Mouse (Mus musculus) skeletal muscle tissue, adult 2 months (tissue): ENCODE results near the gene Spon1.

Experiments used
- DNase-seq: peaks from one replicate; pipeline ENCODE4 v3.0.0-alpha.2; 2012; ENCODE audit warnings: low read depth, low spot score

Gene Spon1

DNA sequence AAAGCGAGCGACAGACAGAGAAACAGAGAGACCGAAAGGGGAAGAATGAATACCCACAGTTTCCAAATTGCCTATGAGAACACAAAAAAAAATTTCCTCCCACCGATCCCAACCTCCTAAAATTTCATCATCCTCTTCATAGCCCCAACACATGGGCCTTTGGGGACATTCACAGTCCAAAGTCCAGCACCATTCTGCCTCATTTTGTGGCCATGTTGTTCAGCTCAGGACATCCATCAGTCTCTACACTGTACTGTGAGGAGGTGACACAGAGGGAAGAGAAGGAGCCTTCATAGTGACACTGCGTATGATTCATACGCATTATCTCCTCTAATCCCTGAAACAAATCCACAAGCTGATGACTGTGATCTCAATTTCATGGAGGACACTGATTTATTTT lies 12.7 kb downstream of the Spon1 start:
- DNase-seq, result no peak

DNA sequence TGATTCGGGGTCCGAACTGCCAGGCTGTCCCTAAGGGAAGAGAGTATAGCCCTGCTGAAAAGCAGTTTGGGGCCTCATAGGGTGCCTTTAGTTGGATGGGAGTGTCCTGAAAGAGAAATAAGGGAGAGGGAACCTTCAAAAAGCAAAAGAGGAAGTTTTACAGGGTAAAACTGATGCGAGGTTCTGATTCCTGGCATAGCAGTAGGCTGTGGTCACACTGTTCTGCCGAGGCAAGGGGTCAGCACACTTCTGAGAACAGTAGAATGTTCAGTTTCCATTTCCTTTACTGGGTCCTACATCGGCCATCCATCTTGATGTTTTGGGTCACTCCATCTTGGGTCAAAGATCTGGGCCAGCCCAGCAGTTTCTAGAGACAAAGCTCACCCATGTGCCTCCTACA lies 14.5 kb downstream of the Spon1 start:
- DNase-seq, result no peak

DNA sequence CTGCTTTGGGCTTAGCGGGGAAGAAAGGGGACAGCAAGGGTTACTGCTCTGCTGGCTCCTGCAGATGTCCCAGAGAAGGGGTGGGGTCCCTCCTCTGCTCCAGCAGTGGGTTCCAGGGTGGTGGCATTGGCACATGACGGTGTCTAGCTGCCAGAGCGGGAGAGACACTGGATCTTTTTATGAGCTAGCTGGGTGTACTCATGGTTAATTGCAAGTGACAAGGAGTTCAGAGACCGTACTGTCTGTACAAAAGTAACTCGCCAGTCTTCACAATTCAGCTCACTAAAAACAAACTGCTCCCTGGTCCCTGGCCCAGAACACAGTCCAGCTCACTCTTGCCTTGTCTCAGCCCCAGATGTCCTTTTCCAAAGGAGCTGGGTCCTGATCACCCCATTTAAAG lies 26.2 kb downstream of the Spon1 start:
- no peak for DNase-seq

DNA sequence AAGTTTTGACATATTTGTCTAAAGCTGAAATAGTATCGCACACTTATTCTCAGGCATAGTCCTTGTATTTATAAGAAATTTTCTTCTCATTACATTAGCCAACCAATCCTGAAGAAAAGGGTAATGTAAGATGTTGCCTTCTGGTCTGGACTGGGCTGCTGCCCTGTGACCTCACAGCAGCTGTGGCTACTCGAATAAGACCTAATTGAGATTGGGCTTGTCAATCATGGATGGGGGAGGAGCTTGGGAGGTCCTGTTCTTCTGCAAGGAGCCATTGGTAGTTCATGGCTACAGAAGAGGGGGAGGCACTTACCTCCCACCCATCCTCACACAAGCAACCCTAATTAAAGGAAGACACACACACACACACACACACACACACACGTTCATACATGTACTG lies 27.1 kb downstream of the Spon1 start:
- no peak for DNase-seq

DNA sequence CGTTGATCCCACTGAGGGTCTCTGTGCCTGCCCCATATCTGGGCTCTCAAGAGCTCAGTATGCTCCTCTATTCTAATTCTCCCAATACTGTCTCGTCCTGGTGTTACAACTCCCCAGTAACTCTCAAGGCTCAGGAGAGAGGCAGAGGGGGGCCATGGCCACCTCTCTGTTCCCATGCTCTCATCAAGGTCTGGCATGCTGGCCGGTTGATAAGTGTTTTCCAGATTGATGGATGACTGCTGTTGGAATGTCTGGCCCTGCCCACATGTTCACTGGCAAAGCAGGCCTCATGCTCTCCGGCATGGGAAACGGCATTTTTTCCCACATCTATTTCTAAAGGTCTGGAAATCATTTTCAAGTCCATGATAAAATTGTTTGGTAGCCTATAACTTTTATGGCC lies 29.4 kb downstream of the Spon1 start:
- DNase-seq, result no peak

DNA sequence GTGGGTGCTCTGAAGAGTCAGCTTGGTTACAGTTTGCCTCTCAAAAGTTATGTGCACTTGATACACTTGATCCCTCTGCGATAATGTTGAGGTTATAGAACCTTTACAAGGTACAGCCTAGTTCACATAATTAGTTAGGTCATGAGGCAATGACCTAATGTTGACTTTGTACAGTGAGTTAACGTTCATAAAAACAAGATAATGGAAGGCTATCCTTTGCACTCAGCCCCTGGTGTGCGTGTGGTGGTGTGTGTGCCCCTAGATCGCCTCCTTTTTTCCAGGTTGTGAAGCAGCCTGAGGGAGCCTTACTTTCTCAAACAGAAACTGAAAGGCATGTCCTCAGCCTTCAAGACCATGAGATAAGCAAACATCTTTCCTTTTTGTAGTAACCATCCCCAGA lies 31.3 kb downstream of the Spon1 start:
- DNase-seq, result no peak

DNA sequence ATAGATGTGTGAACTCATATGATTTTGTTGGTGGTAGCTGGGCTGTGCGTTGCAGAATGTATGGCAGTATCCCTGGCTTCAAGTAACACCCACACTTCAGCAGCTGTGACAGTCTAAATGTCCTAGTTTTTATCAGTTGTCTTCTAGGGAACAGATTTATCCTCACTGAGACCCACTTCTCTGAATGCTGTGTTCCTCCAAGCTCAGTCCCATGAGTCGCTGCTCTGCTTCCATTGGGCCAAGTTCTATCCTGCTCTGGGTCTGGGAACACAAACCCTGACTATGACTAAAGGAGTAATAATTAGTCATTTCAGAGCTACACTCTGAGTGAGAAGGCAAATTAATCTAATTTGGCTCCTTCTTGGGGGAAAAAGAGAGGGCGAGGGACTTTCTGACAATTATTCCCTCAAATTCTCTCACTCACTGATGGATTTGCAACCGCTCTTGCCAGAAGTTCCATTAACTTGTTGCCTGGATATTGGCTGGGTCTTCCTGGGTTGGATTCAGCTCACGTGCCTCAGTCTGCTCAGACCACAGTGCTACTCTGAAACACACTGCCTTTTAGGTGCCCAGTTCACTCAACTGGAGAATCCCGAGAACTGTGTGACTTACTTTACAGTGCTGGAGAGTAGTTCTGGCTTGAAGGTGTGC lies 32.9 kb downstream of the Spon1 start:
- no peak for DNase-seq

DNA sequence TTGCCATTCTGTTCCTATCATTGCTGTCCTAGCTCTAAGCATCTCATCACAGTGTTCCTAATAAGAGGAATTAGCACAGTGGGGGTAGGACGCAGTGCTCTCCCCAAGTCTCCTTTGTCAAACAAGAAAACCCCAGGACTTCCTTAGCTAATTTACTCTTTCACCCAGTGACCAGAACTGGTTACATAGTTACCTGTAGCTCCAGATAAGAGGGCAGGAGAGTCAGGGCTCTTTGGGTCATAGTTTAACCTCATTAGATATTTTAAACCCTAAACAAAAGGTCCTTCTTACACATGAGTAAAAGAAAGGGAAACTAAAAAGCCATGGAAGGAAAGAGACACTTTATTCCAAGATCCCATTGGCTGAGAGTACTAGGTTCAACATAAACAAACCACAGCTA lies 44.0 kb downstream of the Spon1 start:
- DNase-seq, result no peak

DNA sequence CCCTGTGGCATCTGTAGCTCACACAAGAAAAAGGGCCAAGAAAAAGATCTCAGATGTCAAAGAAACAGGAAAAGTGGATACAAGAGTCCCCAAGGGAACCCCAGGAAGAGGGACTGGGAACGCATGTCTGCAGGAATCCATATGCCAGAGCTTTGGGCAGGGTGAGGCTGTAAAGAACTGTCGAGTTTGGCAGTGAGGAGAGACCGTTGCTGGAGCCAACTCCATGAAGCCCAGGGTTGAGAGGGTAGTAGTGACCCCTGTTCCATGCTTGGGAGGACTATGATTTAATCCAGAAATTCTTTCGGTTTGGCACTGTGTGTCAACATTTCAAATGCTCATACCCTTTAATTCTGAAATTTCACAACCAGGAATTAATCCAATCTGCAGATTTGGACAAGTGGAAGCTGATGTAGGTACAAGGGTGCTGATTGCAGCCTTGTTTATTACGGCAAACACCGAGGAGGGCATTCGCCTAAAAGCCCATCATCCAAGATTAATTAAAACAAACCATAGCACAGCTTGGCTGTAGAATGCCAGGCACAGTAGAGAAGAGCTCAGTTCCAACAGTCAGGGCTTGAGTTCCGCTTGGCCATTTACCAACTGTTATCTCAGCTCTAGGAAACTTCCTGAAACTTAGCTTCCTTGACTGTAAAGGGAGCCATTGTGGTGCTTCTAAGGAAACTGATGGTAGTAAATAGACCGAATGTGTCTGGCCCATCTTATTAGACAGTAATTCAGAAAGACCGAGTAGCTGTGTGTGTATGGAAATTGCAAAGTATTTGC lies 45.8 kb downstream of the Spon1 start:
- DNase-seq, result no peak

DNA sequence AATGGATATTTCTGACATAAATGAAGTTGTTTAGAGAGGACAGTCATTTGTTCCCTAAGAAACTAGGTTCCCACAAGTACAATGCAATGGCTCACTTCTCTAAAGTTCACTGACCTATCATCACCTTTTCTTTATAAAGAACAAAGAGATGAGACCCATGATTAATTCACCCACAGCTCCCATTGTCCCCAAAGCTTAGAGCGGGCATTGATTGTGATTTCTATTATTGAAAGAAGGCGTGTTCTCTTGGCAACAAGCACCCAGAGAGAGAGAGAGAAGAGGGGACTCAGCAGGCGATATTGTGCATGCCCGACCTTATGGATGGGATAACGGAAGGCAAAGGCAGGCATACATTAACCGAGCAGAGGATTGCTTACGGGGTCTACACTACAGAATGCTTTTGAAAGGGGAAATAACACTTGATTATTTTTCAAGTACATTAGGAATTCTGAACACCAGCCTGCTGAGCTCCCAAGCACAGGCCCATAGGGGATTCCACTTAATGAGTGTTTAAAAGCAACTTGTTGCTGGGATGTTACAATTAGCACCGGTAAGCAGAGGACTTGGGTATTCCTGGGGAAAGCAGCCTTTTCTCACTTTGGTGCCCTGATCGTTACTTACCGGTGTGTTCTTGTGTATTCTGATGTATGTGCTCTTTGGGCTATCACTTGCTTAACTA lies 48.4 kb downstream of the Spon1 start:
- DNase-seq, result no peak

DNA sequence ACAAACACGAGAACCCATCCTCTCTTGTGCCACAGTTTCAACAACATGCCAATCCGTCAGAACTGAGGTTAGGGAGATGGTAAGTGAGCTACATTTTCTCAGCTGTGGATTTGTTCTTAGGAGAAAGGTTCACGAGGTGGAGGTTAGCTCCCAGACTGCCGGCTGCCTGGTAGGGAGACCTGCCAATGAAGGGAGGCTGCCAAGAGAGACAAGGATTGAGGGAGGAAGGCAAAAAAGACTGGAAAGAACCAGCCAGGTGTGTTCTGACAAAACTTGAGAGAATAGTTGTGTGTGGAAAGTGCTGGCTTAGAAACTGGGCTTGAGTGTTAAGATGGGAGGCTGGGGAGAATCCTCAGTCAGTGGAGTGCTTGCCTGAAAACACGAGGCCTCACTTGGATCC lies 49.9 kb downstream of the Spon1 start:
- DNase-seq, result no peak

DNA sequence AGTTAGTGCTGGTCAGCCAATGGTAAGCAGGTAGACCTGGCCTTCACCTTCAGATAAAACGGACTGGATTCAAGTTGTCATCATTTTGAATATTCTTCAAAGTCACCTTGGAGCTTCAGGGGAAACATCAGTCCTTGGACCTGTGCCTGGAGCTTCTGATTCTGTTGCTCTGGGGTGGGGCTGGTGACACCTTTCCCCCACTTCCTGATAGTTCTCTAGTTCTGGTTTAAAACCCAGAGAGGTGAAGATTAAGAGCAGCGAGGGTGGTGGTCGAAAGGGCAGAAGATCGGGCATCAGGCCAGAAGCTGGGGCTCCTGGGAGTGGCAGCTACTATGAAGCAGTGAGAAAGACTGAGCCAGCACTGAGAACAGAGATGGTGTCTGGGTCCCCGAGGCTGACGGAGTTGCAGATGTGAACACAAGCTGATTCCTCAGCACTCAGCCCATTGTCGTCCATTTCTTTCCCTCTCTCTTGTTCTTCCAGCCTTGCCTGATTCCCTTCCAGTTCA lies 51.1 kb downstream of the Spon1 start:
- DNase-seq, result no peak

DNA sequence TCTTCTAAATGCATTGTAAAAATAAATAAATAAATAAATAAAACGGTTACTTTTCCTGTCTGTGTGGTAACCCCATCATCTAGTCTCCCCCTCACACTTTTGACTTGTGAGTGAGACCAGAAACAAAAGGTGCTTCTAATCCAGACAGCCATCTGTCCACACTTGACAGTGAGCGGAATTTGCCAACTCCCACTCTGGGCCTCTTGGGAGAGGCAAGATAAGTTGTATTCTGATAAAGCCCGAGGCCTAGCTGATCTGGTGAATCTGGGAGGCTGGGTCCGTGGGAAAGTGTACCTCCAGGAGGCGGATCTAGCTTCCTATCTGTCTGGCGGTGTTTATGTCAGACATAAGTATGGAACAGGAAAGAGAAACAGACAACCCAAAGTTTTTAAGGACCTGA lies 52.3 kb downstream of the Spon1 start:
- no peak for DNase-seq

DNA sequence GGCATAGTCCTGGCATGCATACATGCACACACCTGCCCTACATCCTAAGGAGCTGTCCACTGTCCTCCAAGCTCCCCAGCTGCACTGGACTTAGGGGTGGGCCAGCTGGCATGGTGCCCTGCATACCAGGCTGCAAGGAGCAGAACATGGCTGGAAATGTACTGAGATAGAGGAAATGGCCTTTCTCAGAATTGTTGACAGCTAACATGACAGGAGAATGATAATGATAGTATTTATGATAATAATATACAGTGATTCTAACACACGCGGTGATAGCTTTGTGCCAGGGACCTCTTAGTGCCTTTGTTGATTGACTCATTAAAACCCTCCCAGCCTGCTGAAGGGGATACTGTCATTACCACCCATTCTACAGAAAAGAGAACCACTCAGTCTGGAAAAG lies 54.4 kb downstream of the Spon1 start:
- no peak for DNase-seq

DNA sequence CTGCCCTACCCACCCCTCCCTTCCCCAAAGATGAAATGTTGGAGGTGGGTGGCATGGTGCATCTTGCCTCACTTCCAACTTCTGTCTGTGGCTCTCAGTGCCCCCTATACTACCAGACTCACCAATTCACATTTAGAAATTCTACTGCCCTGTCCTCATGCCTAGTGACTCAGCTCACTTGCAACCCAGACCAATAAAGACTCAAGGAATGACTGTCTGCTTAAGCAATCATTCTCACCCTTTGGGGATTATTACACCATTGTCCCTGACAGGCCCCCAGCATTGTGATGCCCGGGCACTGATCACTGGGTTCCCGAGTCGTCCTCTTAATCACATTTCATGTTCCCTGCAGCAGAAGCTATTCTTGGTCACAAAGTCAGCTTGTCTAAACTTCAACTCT lies 57.2 kb downstream of the Spon1 start:
- DNase-seq, result no peak

DNA sequence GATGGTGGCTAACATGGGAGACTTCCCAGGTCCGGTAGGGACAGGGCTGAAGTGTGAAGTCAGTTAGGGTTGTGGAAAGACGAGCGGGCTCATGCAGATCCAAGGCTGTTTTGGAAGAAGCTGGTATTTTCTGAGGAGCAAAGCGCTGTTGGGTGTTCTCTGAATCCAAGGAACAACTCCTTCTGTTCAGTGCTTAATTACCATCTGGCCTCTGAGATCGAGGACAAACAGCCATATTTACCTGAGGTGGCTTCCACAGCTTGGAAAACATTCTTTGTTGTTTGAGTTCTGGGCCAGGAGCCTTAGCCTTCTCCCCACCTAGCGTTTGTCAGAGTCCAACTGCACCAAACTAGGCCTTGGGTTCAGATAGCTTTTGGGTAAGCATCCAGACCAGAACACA lies 58.9 kb downstream of the Spon1 start:
- no peak for DNase-seq

DNA sequence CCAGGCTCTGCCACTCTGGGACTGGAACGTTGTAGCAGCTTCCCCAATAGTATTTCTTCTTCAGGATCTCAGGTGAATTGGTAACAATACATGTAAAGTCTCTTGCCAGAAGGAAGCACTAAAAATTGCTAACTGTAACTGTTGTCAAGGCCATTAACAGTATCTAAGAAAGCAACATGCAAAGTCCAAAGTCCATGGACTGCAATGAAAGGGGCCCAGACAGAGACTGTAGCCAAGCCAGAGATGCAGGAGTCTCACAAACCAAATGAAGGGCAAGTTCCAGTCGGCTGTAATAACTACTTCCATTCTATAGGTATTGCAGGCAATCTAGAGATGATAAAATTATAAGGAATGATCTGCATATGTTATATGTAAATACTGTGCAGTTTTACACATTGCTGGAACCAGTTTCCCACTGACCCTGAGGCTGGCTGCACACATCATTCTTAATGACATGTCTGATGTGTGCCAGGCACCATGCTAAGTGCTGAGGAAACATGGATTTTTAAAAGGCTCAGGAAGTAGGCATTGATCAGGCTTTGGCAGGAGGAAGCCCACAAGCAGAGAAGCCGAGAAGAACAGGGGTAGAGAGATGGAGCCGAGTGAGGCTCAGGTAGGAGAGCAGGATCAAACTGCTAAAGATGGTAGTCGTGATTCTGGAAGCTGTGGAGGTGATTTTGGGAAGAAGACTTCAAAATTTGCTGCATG lies 59.9 kb downstream of the Spon1 start:
- DNase-seq, result no peak

DNA sequence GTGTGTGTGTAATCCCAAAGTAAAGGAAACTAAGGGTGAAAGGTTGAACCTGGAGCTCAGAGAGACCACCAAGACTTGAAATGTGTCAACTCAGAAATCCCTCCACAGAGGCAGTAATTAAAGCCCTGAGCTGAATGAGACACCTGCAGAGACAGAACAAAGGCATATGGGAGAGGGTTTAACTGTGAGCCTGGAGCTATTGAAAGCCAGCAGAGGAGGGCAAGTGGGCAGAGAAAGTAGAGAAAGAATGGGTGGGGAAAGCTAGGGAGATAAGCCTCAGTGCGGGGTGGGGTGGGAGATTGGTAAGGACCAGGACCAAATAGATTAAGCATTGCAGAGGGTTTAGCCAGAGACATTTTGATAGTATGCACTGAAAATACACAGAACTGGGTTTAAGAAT lies 60.7 kb downstream of the Spon1 start:
- no peak for DNase-seq

DNA sequence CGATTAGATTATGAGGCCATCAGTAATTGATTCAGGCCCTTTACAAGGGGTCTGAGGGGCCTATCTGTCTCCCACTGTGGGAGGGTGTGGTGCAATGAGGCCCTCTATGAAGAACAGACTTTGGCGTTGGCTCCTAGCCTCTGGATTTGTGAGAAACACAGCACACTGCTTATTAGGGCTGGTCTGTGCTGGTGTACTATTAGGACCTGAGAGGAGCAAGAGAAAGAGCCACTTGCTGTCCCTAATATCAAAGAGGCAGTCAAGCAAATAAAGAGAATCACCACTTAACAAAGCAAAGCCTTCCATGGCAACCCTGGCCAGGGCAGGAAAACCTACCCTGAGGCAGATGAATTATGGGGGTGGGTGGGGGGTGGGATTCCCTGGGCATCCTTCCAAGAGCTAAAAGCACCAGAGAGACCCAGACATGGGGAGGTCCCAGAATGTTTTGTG lies 62.3 kb downstream of the Spon1 start:
- no peak for DNase-seq

DNA sequence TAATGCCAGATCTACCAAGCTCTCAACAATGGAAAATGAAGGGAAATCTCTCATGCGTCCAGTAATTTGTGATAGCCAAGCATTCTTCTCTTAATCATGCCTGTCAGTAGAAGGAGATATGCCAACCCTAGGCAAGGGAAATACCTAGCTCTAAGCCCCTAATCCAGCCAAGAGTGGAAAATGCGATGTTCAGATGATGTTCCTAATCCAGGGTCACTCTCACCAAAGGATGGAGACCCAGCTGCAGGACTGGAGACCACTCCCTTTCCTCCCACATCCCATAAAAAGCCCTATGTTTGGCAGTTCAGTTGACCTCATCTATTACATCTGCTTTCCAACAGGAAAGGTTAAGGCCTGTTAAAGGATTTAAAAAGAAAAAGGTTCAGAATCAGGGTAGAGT lies 62.8 kb downstream of the Spon1 start:
- no peak for DNase-seq

DNA sequence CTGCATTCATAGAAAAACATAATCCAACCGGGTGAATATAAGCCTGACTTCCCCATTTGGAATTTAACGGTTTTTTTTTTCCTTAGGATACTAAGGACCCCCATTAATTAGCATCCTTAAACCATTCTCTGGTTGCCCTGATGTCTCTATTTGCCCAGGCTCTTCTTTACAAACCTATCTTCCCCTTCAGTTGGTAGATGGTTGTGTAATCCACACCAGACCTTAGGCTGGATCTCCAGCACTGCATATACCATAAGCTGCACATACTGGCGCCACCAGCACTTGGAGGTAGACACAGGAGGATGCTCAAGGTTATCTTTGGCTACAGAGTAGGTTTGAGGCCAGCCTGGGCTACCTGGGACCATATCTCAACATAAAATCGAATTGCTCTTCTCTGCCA lies 71.4 kb downstream of the Spon1 start:
- DNase-seq, result no peak

DNA sequence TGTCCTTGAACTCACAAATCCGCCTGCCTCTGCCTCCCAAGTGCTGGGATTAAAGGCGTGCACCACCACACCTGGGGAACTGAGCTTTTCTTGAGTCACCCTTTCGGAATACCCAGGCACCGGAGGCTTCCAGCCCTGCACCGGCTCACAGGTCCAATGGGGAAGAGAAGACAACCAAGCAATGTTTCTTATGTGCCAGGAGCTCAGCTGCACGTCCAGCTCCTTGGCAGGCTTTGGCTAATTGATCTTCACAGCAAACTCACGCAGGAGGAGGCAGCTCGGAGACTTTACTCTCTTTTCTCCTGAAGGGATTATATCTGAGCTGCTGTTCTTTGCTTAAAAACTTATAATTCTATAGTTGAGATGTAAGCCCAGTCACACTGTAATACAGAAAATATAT lies 73.6 kb downstream of the Spon1 start:
- no peak for DNase-seq
